Mouse (Mus musculus) heart, postnatal 36 days (tissue): ENCODE measurements around the gene Smpd2. TPM values are rescaled to one million over a fixed set of nuclear protein-coding genes. Genes with fewer than 3 reads are reported as not detected.

Experiments used
- DNase-seq, 2 experiments: peaks; one replicate each; pipeline ENCODE4 v3.0.0; 2021 to 2022
- intact Hi-C: fragments of 180-260 bp; cut with DNase I; formaldehyde crosslinking; loops from one replicate; pipeline ENCODE4 v1.15.1; 2025
- total RNA-seq, 2 experiments: library from RNA; stranded (reverse); gene quantifications; 2 replicates each; pipeline ENCODE4 v1.2.3; 2021

Smpd2 gene
- total RNA-seq = 10 to 100 TPM; 42.8 to 45.3 TPM

DNA sequence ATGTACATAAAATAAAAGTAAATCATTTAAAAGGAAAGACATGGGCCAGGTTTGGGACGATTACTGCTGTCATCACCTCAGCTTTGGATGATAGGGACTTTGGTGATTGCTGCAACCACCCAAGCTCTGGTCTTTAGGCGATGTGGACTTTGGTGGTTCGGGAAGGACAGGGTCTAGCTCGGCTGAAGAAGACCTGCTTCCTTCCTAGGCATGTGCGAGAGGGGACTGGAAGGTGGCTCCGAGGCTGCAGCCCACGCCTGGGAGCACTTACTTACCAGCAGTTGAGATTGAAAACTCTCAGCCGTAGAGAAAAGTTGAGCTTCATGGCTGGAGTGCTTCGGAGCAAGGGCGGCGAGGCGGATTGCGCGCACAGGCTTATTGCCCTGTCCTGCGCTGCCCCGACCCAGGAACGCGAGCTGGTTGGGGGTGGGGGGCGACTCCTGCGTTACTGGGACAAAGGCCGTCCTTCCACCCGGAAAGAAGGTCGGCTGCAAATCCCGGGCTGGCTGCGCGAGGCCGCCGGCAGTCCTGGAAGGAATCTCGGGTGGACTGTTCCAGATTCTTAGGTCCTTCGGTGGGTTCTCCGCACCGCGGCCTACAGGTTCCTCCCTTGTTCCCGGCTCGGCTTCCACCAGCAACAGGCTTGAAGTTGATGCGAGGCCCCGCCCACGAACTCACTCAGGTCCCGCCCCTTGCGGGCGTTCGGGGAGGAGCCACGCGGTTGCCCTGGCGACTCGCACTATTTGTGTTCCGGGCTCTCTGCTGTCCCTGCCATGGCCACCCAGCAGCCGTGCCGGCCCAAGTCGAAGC is at the start of gene Smpd2, which contains the start of gene Ppil6:
Gene Smpd2 (minus strand): TSS at position 662 of the 810 bp plus-strand sequence.
Gene Ppil6 (plus strand): TSS at position 732 of the 810 bp plus-strand sequence.
- intact Hi-C loops = loop anchor here (1.0 kb wide), 1 partner anchor 14 kb away; the partner anchor contains the start of gene Mical1
- DNase-seq = peak; percentile 97

DNA sequence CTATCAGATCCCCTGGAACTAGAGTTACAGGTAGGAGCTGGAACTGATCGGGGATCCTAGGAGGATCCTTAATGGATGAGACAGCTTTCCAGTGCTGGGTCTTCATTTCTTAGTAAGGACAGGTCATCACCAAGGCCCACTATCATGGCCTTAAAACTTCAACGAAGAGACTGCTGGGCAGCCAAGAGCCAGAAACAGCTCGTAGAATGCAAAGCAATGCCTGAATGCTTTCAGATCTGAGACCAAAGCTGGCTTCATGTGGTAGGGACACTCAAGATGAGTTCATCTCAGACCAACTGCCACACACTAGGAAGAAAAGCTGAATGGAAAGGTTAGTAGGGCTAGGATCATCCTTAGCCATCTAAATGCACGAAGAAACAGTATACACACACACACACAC is 48.8 kb upstream of the Smpd2 start:
- no peak for DNase-seq
- intact Hi-C loops = no loop called here

DNA sequence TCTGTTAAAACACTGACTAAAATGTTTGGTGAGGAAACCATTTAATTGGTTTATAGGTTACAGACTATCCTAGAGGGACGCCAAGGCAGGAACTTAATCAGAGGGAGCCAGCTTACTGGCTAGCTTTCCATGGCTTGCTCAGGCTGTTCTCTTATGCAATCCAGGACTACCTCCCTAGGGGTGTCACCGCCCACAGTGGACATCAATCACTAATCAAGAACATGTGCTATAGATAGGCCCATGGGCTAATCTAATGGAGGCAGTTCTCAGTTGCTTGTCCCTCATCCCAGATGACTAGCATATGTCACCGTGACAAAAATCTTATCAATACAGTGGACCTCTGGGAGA is 47.8 kb upstream of the Smpd2 start:
- intact Hi-C loops = no loop called here
- no peak for DNase-seq

DNA sequence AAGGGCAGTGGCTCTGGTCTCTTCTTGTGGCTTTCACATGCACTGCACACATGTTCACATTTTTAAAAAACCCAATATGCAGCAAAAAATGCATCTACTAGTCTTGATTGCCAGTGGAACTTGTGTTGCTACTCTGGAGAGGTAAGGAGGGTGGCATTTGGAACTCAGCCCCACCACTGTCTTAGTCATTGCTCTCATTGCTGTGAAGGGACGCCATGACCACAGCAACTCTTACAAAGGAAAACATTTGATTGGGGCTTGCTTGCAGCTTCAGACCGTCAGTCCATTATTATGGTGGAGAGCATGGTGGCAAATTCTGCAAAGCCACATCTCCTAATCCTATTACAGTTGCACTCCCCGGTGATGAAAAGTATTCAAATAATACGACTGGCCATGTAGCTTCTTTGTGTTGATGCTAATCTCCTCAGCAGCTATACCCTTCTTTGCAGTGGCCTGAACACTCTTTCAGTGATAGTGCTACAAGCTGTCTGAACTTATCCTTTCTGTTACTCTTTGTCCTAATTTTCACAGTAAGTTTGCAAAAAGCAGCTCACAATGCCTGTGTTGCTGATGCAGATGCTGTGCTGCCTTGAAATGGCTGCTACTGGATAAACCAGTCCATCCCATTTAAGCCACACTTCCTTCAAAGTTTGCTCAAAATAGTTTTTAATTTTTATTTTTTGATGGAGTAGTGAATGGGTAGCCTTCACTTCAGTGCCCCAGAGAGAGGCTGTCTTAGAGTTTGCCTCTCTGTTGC is 47.2 kb upstream of the Smpd2 start:
- no peak for DNase-seq
- intact Hi-C loops = no loop called here

DNA sequence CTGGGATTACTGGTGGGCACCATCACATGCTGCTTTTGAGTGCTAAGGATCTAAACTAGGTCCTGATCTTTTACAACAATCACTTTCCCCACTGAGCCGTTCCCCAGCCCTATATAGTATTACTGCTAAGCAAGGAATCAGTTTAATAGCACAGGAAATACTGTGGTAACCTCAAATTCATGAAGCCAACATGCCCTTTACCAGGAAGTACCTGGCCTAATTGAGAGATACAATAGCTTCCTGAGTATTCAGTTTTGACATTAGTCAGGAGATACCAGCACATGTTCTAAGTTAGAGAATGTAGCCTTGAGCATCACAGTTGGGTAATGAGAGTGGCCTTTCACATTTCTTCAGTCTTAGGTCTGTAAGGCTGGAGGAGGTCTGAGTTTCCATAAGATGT is 46.5 kb upstream of the Smpd2 start:
- intact Hi-C loops = no loop called here
- DNase-seq = no peak

DNA sequence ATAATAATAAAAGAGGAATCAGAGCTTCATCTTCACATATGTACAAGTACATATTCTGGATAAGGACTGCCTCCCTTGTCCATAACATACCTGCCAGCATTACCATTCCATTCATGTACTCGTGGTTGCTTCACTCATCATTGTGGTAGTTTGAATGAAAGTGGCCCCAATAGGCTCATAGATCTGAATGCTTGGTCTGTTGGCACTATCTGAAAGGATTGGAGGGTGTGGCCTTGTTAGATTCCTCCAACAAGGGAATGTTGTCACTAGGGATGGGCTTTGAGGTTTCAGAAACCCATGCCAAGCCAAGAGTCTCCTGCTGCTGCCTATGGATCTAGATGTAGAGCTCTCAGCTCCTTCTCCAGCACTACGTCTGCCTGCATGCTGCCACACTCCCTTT is 45.8 kb upstream of the Smpd2 start:
- intact Hi-C loops = no loop called here
- no peak for DNase-seq

DNA sequence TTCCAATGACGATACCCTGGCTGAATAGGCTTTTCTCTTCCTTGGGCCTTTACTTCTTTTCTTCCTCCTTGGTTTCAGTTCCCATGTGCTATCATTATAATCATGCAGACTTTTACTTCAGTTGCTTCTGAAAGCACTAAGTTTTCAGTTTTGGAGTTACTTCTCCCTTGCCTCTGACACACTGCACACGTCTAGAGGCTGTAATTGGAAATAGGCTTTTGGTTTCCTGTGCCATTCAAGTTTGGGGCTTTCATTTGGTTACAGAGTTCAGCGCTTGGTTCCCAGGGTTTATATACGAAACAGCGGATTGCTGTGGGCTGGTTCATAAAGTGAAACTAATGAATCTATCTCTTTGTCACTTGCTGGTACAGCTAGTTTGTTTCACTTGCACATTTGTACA is 39.8 kb upstream of the Smpd2 start:
- intact Hi-C loops = no loop called here
- DNase-seq = no peak

DNA sequence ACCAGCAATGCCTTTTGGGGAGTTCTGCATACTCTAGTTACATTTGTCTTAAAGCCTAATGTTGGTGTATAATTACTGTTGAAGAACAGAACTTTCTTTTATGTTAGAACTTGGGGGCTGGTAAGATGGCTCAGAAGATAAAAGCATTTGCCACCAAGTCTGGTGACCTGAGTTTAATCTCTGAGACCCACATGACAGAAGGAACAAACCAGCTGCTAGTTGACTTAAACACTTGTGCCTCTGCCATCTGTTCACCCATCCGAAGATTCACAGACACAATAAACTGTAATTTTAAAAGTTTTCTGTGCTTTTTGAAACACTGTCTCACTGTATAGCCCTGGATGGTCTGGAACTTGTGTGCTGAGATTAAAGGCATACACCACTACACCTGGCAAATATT is 35.5 kb upstream of the Smpd2 start:
- DNase-seq = no peak
- intact Hi-C loops = no loop called here

DNA sequence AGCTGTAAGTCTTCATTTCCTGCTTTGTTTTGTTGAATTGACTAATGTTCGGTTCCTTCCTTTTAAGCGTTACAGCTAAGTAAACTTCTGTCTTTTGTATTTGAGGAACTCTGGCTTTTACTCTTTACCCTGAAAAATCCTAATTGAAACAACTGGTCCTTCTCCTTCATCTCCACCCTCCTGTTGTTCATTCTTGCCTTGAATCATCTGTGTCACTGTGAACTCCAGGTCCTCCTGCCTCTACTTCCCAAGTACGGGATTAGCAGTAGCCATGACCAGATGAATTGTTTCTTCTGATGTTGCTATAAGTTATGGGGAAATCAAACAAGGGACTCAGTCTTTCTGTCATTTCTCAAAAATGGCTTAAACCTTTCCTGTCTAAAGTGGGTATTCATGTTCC is 33.2 kb upstream of the Smpd2 start:
- intact Hi-C loops = no loop called here
- DNase-seq = no peak

DNA sequence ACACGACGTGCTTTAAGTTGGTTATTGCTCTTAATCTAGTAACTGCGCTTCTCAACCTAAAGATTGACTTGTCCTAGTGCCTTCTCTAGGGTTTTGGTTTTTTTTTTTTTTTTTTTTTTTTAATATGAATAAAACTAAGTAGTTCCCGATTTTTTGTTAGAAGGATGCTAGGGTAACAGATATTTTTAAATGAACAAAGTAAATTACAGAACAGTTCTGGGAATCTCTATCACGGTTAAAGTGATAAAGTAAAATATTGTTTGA is 30.2 kb upstream of the Smpd2 start:
- DNase-seq = no peak
- intact Hi-C loops = no loop called here

DNA sequence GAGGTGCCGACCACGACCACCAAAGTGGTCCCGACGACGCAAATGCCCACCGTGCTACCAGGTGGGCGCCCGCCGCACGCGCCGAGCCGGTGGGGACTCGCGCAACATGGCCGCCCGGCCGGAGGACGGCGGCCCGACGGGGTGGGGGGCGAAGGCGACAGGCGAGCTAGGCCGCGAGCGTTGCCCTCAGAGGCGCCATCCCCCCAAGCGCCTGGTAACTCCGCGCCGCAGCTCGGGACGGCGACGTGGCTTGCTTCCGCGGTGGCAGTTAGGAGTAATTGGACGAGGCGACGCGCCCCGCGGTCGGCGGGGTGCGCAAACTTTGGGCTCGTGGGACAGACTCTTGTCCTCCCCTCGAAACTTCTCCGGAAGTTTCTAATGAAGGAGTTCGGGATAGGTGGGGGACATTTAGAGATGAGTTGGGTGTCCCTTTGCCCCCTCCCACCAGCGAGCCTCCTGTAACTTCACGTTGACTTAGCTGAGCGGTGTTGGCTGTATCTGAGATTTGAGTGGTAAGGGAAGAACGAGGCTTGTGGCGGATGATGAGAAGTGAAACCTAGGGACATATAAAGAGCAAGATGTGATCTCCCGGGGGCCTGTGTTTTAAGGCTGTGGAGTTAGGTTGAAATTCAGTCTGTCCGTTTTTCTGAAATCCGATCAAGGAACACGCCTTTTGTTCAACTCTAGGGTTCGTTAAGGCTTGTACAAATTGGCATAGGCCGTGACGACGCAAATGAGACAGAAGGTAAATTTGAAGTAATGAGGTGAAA is 29.7 kb upstream of the Smpd2 start:
- intact Hi-C loops = loop anchor here (1.0 to 2.0 kb wide), 2 partner anchors 289 to 775 kb away; partner anchors contain the start of genes Cep57l1 and Sesn1
- peak in 1 of 2 experiments; percentile 58 for DNase-seq

DNA sequence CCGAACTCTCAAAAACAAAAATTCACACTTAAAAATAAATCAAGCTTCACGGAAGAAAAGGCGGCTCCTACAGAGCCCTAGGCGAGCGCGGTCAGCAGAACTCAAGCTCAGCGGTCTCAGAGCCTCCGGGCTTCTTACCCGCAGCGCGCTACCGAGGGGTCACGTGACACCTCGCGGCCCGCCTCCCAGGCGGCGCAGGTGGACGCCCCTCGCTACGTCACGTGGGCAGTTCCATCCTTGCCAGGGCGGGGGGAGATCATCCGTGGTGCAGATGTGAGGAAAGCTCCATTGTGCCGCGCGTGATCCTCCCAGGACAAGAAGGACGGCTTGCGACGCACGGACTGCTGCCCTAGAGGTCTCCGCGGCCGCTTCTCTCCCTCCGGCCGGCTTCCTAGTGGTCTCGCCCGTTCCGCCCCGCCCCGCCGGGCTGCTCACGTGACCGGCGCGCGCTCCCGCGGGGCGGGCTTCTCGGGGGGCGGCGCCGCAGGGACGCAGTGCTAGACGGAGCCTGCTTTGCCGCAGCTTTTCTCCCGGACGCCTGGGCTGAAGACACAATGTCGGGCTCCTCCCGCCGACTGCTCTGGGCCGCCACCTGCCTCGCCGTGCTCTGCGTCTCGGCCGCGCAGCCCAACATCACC is 28.9 kb upstream of the Smpd2 start, which contains the start of gene Cd164:
Gene Cd164 (plus strand): TSS at position 434 of the 638 bp plus-strand sequence.
- intact Hi-C loops = loop anchor here (1.0 to 2.0 kb wide), 3 partner anchors 164 to 776 kb away; partner anchors contain the start of genes Cep57l1 and Sesn1
- peak; percentile 92 to 95 for DNase-seq

DNA sequence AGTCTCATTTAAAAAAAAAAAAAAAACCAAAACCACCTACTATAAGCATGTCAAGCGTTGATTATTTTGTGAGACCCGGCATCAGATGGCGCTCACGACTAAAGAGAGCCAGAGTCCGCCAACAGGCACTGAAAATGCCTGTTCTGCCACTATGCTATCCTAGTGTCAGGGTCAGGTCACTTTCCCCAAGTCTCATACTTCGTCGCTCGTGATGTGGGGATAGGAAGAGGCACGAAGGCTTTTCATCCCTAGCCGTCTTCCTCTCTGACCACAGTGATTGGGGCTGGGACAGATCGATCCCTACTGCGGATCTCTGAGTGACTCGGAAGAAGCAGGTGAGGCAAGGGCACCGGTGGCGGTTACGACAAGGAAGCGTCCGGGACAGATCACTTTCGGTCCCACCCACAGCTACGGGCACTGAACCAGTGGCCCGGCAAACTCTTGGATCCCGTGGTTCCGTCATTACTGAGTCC is 28.4 kb upstream of the Smpd2 start:
- peak; percentile 69 to 87 for DNase-seq
- intact Hi-C loops = loop anchor here (1.0 to 2.0 kb wide), 2 partner anchors 165 to 776 kb away; no protein-coding TSS in a partner anchor

DNA sequence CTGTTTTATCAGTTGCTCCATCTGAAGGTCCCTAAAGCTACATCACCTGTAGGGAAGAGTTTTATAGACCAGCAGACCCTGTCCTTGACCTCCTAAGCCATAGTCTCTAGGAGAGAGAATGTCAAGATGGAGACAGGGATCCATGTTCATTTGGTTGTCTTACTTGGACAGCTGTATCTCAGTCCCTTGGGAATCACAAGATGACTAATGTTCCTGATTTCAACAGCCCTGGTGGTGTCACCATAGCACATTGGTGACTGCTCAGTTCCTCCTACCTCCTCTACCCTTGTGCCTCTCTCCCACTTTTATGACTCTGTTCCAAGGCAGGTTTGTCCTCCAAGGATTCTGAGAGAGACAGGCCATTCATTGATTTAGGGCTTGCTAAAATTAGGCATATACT is 24.8 kb upstream of the Smpd2 start:
- intact Hi-C loops = no loop called here
- DNase-seq = no peak

DNA sequence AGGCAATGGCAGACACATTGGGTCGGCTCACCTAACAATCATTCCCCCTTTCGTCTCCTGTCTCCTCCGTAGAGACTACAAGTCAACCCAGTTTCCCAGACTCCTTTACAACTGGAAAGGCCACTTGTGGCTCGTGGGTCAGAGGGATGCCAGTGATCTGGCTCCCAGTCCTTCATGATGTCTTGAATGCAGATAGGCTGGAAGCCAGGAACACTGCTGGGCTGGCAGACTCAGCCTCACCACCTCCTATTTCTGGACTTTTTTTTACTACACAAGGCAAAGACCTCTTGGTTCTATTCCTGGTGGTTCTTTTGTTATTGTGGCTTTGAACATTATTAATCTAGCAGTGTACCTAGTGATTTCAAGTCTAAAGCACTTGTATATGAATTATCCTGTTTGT is 24.1 kb upstream of the Smpd2 start:
- intact Hi-C loops = no loop called here
- no peak for DNase-seq

DNA sequence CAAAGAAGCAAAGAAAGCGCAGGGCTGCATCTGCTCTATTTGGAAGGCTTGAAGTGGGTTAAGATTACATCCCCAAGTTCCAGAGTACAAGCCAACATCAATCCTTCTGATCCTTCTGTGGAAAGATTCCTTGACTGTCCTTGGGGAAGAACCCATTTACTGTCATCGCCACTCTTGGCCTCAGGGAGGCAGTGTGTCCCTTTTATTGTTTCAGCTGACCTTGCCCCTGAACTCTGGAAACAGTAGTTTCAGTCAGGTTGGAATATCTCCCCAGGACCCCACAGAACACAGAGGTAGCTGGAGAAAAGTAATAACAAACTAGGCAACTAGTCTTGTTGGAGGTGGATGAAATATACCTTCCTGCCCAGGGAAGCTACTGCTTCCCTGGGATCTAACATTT is 19.0 kb upstream of the Smpd2 start:
- peak in 1 of 2 experiments; percentile 31 for DNase-seq

DNA sequence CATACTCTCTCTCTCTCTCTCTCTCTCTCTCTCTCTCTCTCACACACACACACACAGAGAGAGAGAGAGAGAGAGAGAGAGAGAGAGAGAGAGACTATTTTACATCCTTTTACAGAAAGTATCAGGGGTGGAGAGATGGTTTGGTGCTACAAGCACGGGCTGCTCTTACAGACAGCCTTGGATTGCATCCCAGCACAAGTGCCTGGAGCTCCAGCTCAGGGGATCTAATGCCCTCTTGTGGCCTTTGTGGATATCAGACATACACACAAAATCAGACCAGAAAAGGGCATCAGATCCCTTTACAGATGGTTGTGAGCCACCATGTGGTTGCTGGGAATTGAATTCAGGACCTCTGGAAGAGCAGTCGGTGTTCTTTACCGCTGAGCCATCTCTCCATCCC is 15.3 kb upstream of the Smpd2 start:
- intact Hi-C loops = loop anchor here (2.0 to 10.0 kb wide), 2 partner anchors 71 to 501 kb away; no protein-coding TSS in a partner anchor
- DNase-seq = peak; percentile 61 to 63

More for the DNA sequence above, 19.0 kb upstream of the Smpd2 start:
- intact Hi-C loops = loop anchor here (10.0 kb wide), 1 partner anchor 74 kb away; no protein-coding TSS in a partner anchor

DNA sequence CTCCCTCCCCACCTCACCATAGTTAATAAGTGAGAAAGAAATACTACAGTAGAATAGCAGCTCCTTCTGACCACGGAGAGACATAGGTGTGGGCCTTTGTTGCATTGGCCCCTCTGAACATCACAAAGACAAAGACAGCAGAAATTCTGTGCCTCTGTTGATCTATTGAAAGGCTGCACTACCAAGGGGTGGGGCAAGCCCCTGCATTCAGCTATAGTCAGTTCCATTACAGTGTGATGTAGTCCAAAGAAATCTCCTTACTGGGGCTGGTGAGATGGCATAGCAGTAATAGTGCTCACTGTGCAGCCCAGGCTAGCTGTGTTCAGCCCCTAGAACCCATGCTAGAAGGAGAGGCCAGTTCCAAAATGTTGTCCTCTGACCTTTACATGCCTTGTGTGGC is 14.8 kb upstream of the Smpd2 start:
- intact Hi-C loops = loop anchor here (2.0 to 10.0 kb wide), 3 partner anchors 70 to 500 kb away; partner anchors contain the start of genes Ak9 and Fig4
- no peak for DNase-seq

DNA sequence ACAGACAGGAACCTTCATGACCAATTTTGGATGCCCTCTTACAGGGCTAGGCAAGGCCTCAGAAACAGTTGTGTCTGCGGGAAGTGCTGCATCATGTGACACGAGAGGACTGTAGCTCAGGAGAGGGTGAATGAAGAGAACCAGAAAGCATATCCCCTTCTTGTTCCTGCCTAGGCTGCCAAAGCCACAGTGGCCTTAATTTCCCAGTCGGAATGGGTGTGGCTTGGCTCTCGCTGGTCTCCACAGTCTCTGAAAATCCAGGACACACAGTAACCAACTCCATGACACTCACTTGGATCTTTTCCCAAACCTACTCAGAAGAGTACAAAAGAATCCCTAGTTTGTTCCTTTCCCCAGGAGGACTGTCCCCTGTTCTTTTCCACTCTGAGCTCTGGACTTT is 10.8 kb upstream of the Smpd2 start:
- DNase-seq = peak; percentile 60 to 61
- intact Hi-C loops = loop anchor here (5.0 to 10.0 kb wide), 2 partner anchors 66 to 199 kb away; partner anchors contain the start of genes Ak9 and Fig4

DNA sequence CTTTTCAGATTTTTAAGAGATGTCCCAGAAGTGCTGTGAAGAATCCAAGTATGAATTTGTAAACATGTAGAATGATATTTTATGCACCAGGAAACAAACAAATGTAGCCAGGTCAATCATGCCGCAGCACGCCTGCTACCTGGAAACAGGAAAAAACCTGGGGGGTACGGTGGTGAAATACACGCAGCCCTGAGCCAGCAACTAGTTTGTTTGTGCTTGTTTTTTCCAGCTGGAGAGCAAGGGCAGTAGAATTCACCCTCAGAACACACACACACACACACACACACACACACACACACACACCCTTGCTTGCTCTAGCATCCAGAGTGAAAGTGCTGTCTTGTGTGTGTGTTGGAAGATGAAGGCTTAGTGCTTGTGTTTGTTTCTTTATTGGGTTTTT is 942 bp upstream of the Smpd2 start:
- no peak for DNase-seq
- intact Hi-C loops = no loop called here
